Mouse (Mus musculus) A20 (cell line): ENCODE results near the gene Wnt8b.
A peak's percentile ranks its signal among the peaks of the same experiment; 100 is the strongest.

Experiments used
- DNase-seq: peaks from one replicate; pipeline ENCODE4 v3.0.0-alpha.2; 2011; ENCODE audit warnings: low read depth, low spot score

Gene Wnt8b

DNA sequence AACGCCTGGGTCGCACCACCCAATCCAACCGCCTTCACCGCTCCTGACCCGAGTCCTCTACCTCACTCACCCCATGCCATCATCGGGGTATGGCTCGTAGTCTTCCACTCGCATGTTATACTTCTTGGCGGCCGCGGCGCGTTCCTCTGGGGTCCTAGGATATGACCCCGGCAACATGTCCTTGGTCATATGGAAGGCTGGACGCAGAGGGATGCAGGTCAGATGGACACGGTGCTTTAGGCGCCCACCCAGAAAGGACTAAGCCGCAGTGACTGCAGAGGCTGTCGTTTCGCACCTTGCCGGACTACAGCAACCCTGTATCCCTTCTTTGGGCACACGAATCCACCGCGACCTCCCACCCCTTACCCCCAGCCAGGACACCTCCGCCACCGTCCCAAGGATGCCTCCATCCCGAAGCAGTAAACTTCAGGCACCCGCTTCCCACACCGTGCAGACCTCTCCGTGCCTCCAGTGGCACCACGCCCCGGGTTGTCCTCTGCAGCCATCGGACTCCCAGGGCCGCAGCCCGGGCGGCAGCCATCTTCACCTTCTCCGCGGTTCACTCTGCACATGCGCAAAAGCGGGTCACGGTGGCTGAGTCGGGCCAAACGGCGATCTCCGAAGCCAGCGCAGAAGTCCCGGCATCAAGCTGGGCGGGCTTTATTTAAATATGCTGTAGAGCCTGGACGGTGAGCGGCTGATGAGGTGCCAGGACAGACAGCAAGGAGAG, 61.8 kb downstream of the Wnt8b start, which contains the start of gene Ndufb8:
Ndufb8 (minus strand) TSS at position 580 of the 730 bp plus-strand sequence.
- DNase-seq, result peak; percentile 94

DNA sequence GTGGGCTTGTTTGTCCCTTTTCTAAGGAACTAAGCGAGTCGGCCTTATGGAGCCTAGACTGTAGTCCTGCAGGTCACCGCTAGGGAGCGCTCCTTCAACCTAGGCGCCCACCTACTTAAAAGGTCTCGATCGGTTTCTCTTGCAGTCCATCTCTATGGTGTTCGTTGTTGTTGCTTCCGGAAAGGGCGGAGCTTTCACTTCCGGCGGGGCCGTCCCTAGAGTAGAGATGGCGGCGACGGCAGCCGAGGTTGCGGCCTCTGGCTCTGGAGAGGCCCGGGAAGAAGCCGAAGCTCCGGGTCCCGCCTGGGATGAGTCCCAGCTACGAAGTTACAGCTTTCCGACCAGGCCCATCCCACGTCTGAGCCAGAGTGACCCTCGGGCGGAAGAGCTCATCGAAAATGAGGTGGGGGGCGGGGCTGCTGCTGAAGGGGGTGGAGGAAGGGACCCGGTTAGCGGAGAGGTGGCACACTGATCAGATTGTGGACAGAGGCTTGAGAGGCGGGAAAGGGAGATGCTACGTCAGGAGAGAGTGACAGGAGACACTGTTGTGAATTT, 69.5 kb downstream of the Wnt8b start, which contains the start of gene Hif1an:
Hif1an (plus strand) TSS at position 199 of the 555 bp plus-strand sequence.
- DNase-seq, result peak; percentile 98
